Mouse (Mus musculus) left cerebral cortex, adult 8-10 months (tissue): ENCODE results near the gene Gfpt1. TPM values are rescaled to one million over a fixed set of nuclear protein-coding genes. Genes with fewer than 3 reads are reported as not detected.
"Not testable (repeated sequence)": the region's sequence is repeated elsewhere in the genome, so short reads cannot be mapped to it uniquely, and the experiment has no call there.

Source experiments
- DNase-seq, 2 experiments: peaks; one replicate each; pipeline ENCODE4 v3.0.0; 2022; ENCODE audit warnings: low spot score in 2 of 2
- total RNA-seq, 4 experiments: library from RNA; stranded (reverse); gene quantifications; 2 replicates each; pipeline ENCODE4 v1.2.4; 2022

Gfpt1 gene
- 10 to 100 TPM; 45.1 to 59.7 (median 50.4) TPM for total RNA-seq

DNA sequence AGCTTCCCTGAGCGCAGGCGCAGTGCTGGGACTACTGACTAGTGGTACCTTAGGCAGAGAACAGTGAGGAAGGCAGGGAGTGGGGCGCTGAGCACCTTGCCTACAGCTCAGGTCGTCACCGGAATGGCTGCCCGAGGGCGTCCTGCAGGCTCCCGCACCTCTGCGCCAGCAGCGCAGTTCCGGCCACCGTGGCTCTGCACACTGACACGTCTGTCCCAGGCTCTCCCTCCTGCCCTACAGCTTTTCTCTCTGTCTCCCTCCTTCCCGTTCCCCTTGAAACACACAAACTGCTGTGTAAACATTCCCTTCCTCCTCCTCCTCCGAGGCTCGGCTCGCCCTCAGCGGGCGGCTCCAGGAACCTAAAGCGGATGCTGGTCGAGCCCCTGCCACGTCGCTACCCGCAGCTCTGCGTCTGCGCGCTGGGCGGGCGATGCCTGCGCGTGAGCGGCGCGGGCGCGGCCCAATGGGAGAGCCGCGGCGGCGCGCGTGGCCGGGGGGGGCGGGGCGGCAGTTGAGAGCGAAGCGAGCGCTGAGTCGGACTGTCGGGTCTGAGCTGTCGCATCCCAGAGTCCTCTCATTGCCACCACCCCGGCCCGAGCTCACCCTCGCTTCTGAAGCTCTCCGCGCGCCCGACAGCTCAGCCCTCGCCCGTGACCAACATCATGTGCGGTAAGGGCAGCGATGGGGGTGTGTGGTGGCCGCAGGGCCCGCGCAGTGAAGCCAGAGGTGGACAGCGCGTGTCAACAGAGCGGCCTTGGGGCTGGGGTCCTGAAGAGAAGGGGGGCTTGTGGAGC is at the start of gene Gfpt1:
TSS of gene Gfpt1 (plus strand) at position 510 of the 794 bp plus-strand sequence.
- peak; percentile 88 to 94 for DNase-seq

DNA sequence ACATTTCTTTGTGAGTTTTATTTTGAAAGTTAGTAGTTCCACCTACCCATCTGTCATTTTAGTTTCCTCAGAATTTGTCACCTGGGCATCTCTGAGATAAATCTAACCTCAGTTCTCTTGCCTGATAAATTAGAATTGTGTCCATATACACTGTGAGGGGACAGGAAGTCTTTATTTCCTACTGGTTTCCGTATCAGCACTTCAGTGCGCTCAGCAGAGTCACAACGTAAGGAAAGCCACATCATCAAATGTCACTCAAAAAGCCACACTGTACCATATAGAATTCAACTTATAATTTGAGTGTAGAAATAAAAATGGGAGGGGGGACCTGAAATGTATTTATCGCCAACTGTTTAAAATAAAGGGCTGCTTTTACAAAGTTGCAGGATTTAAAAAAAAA is 48.4 kb upstream of the Gfpt1 start:
- DNase-seq = no peak

DNA sequence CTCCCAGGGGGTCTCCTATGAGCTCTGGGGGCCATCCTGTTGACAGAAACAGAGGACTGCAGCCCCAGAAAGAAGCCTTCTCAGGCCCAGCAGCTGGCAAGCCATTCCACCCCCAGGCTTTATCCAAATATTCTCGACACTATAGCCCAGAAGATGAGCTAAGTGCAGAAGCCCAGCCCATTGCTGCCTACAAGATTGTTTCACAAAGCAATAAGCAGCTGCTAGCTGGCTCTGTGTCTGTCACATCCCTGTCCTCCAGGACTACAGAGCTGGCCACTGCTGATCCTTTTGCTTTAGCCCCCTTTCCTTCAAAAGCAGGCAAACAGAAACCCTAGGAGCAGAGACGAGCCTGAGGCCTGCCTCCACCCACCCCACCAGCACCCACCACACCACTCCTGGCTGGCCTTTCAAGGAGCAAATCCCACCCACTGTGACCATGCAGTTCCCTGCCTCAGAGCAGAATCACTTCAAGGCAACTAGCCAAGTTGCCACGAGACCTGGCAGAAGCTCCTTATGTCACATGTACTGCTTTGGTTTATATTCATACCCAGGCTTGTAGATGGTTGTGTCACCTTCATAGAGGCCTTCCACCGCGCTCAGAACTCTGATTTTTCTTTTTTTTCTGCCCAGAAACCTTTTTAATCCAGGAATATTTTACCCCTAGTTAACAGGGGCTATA is 45.9 kb upstream of the Gfpt1 start:
- DNase-seq = peak; percentile 28 to 54

DNA sequence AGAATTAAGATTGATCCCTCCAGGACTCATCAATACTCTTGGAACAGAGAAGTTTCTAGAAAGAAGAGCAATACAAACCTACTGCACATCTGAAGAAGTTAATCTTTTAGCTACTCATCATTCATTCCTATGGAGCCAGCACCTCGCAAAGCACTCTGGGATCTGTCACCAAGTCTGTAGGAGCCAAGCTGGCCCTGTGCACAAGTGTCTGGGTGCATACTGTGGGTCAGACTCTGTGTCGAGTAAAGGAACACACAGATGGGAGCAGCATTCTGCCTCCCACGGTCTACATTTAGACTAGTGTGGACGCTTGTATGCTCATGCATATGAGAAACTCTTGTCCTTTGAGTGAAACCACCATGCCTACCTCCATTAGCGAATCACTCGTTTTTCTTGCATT is 45.3 kb upstream of the Gfpt1 start:
- DNase-seq = no peak

DNA sequence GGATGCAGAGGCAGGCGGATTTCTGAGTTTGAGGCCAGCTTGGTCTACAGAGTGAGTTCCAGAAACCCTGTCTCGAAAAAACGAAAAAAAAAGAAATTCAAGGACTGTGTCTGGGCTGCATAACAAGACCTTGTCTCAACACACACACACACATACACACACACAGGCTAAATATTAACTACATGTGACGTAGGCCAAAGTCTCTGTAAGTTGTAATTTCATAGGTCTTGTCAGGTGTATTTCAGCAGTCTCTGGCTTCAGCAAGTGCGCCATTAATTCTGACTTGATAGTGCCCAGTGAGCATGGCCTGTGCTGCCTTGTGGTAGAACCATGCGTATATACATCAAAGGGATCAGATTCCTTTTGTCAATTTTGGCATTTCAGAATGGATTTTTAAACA is 40.7 kb upstream of the Gfpt1 start:
- no peak for DNase-seq

DNA sequence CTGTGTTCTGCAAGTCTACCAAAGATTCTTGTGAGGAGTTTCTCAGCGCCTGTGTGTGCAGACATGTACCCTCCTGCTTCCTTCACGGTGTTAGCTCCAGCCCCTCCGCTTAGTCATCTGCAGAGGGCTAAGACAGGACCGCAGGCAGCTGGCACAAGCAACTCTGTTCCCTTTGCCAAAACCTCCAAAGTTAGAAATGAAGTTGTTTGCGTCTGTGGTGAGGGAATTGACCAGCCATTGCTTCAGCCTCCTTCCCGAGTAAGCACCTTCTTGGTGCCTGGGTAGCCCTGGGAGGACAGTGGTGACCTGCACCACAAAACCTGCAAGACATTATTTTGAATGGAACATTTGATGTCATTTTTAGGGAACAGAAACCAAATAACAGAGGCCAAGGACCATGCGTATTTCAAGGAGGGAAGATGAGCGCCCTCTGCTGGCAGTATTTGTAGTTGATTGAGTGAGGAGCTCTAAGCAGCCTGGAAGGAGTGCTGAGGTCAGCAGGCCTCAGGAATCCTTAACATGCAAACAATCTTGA is 40.1 kb upstream of the Gfpt1 start:
- peak; percentile 53 to 67 for DNase-seq

DNA sequence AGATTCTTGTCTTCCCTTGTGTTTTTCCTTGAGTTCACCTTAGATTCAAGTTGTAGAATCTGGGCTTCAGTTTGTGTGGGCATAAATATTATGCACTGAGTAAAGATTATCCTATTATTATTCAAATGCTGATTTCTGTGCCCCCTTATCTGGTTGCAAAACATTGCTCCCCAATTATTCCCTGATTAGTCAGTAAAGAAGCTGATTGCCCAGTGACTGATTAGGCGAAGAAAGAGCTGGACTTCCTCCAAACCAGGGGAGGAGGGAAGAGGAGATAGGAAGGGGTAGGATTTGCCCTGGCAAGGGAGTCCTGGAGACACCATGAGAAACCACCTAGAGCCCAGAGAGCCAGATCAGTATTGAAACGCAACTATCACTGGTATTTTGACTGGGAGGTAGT is 38.5 kb upstream of the Gfpt1 start:
- DNase-seq = no peak

DNA sequence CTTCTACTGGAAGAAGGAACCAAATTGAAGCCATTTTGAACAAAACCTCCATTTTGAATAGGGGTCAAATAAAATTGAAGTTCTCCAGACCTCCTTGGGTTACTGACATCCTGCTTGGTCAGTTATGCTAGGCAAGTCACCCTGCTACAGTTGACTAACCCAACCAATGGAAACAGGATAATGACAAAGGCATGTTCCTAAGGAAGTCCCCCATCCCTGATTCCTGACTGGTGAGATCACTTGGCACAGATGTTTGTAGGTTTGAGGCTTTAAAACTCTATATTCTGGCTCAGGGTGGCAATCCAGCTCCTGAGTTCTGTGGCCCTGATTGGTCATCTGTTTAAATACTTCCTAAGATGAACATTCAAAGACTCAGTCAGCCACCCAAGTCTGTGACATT is 37.1 kb upstream of the Gfpt1 start:
- DNase-seq = no peak

DNA sequence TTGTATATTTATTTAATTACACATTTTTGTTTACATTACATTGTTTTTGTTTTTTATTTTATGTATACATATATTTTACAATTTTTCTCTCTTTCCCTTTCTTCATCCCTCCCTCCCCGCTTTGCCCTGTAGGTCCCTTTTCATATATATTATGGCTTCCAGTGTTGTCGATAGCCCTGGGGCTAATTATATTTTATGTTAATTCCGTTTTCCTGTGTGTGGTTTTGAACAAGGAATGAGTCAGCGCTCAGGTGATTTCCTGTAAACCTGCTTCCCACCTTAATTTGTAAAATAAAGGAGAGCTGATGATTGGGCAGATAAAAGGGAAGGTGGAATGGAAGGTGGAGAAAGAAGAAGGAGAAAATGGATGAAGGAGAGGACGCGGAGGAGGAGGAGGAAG is 33.8 kb upstream of the Gfpt1 start, which contains the start of gene Nfu1:
TSS of gene Nfu1 (plus strand) at position 350 of the 400 bp plus-strand sequence.
- no peak for DNase-seq

DNA sequence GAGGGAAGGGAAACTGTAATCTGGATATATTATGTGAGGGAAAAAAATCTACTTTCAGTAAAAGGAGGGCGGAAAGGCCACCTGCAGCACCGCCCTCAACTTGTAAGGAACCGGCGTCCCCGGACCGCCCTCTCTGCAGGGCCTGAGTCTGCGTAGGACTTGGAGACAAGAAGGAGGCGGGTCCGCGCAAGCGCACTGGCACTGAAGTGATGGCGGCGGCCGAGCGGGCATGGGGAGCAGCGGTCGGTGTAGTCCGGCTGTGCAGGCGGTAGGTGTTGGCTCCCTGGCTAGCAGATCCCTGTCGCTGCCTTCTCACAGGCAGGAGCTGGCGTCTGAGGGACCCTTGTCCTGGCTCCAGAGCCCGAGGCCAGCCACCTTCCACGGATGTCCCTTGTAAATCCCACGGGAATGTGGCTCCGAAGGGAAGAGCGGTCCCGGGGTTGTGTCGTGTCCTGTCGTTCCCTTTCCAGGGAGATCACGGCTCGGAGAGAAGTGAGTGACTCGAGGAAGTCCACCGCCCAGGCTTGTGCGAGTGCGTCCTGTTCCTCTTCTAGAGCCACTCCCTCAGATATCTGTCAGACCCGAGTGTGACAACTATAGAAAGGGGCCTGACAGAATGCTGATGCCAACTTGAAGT is 32.8 kb upstream of the Gfpt1 start:
- DNase-seq = peak; percentile 85 to 92

DNA sequence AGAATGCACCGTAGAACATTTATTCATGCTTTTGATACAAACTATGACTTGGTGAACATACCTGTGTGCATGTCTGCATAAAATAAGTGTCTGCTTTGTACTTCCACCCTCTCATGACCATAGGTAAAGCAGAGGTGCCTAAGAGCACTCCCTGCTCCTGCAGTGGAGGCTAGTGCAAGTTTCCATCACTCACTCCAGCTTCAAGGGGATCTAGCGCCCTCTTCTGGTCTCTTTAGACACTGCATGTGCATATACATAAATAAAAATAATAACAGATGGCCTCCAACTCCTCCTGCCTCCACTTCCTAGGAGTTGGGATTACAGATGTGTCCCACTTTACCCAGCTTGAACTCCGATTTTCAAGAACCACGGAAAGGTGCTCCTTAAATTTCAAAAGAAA is 25.7 kb upstream of the Gfpt1 start:
- DNase-seq = no peak

DNA sequence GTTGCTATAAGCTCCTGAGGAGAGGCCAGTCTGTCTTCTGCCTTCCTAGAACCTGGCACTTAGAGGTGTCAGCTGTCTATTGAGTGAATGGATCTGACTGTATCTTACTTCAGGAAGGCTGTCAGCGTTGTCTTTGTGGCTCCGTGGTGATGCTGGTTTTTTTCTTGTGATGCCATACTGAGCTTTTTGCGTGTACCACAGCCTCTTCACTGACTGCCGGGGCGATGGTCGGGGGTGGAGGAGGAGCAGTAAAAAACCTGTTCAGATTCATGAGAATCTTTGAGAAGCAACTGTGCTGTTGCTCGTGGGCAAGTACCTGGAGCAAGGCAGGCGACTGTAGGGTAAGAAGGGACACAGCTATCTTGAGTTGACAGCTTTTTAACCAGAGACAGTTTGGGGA is 23.8 kb upstream of the Gfpt1 start:
- DNase-seq = no peak

DNA sequence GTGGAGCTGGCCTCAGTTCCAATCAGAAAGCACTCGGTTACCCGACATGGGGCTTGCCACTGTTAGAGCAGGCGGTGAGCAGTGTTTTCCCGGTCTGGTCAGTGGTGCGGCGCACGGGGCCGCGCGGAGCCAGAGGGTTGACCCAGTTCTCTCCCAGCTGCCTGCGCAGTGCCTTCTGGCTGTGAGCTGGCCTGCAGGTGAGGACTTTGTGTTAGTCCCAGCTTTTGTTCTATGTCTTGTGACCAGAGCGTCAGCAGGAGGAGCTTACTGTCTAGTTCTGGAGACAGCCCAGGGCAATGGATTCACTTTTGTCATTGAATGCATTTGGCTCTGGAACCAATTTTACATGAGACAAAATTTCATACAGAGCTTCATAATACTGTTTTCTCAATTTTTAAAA is 20.9 kb upstream of the Gfpt1 start:
- DNase-seq = no peak

DNA sequence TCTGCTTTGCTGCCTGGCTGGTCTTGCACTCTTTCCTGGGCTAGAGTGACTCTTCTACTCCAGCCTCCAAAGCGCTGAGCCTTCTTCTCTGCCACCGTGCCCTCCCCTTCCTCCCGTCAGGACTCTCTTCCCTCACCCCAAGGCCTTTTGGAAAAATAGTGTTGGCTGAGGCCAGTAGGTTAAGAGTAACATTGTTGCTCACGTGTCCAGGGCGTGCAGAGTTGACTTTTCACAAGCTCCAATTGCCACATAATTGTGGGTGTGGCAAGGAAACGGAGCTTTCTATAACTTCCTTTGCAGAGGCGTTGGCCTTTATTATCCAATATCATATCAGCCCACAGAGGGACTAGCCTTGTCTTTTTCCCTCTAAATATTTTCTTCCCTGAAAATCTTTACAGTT is 15.7 kb upstream of the Gfpt1 start:
- DNase-seq = no peak

DNA sequence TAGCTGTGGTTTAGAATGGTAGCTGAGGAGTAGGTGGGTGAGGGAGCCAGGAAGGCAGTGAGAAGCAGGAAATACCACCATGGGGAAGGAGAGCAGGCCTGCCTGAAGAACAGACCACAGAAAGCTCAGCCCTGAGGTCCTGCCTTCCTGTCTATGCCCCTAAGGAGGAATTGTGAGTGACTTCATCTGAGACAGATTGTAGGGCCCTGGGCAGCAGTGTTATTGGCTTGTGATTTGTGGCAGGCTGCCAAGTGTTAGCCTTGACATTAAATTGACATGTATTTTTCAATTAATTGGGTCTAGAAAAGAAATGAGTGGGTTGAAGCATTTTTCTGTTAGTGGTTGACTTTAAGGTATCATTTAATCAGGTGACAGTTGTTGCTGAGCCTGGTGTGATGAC is 13.8 kb upstream of the Gfpt1 start:
- DNase-seq = no peak

DNA sequence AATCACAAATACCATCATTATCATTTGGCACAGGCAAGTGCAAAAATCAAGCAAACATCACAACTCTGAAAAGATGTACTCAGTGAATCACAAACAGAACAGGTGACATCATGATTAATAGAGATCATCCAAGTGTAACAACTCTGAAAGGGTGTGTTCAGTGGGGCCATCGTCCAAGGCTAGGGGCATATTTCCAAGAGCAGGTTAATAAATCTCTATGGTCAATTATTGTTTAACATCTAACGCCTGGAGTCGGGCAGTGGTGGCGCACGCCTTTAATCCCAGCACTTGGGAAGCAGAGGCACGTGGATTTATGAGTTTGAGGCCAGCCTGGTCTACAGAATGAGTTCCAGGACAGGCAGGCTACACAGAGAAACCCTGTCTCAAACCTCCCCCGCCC is 11.3 kb upstream of the Gfpt1 start:
- not testable (repeated sequence) for DNase-seq

DNA sequence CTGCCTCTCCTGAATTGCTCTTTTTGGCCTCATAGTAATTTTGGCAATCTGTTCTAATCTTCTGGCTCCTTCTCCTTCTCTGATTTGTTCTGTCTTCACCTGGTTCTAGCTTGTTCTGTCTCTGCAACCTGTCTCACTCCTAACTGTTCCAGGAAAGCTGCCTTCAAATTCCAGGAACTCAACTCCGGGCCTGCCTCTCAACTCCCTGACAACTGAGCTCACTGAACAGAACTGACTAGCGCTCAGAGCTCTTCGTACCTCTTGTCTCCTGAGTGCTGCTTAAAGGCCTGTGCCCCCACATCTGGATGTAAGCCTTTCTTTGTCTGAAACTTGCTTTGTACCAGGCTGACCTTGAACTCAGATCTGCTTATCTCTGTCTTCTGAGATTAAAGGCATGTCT is 10.2 kb upstream of the Gfpt1 start:
- DNase-seq = no peak

DNA sequence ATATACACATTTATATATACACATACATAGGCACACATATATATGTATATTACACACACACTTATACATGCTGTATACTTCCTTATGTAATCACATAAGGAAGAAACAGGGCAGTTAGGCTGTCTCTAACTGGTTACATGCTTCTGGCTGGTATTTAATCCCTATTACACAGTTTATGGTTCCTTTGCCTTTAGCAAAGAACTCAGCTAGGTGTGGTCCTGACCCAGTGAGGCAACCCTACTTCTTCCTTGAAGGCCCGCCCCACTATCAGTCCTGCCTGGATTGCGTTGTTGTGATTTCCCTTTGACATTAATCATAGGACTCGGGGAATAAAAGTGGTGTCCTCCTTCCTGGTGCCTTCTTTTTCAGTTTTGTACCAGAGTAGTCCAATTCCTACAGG is 8.3 kb upstream of the Gfpt1 start:
- no peak for DNase-seq

DNA sequence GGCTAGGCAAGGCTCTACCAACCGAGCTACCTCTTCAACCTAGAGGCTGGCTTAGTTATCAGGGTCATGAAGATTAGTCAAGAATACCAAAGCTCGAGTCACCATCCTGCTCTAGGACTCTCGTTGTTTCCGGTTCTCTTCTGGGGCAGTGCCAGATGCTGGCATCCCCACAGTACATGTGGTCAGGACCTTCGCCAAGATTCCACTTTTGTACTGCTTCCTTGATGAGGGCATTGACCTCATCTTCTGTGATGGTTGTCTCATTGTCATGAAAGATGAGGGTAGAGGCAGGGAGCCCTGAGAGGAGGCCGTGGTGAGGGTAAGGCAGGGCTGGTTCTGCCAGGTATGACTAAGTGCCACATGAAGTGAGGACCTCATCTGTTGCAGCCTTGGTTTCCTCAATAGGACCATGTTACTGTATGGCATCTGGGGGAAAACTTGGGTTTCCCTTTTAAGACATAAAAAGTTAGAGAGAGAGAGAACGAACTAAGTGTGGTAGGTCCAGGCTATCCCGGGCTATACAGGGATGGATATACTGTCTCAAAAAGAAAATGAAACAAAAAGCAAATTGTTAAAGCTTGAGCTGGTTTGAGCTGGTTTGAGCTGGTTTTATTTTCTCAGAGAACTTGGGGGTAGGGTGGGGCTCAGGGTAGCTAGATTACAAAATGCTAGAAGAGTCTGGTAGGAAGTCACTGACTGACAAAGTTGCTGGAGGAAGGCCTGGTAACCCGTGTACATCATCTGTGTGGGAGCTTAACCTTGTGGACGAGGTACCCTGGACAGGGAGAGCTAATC is 4.6 kb upstream of the Gfpt1 start:
- DNase-seq = no peak

DNA sequence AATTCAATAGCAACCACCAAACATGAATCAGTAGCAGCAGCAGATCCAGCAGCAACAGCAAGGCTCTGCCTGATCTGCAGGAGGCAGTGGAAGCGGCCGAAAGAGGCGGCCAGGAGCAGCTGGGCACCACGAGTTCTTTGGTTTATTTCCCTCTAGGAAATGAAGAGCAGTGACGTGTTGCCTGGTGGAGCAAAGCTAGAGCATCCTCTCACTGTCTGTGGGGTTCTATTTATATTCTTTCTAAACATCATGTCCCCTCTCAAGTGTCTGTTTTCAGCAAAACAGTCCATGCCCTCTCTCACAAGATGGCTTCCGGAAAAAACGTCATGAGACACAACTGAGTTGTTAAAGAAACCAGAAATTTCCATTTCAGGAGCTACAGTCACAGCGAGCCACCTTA is 3.5 kb upstream of the Gfpt1 start:
- no peak for DNase-seq

DNA sequence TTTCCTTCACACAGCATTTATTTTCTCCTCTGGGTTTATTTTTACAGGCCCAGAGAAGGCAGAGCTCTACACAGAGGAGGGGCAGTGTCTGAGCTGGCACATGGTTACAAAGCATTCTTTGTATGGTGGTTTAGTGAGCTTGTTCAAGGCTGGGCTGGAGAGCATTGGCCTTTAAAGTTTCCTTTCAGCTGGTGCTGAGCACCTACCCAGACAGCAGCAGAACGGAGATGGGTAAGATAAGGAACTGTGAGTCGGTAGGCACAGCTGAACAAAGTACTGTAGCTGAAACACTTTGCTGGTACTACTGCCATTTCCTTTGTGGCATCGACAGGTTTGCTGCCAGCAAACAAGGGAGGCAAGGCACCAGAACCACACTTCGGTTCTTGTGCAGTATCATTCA is 1.7 kb upstream of the Gfpt1 start:
- no peak for DNase-seq
